Mouse (Mus musculus) kidney, postnatal 0 days (tissue): ENCODE data around the gene Cpm. TPM values are rescaled to one million over a fixed set of nuclear protein-coding genes. Genes with fewer than 3 reads are reported as not detected.
A peak's percentile ranks its signal among the peaks of the same experiment; 100 is the strongest.

Source experiments
- ATAC-seq: fragments of 200-750 bp; cut with Nextera tagmentation; replicated peaks from 2 replicates; pipeline ENCODE4 v1.8.0; 2017; ENCODE audit warnings: low read depth, moderate number of reproducible peaks, moderate TSS enrichment, moderate library complexity; ENCODE audit not compliant: low FRiP score
- DNase-seq: peaks from one replicate; pipeline ENCODE4 v3.0.0-alpha.2; 2016; ENCODE audit warnings: low spot score
- H3K27ac ChIP-seq: fragments of 300-500 bp; sonication (generic); 2 replicates; pipeline ENCODE4 v1.5.1; 2014; ENCODE audit warnings: mild to moderate bottlenecking
- H3K27me3 ChIP-seq: fragments of 300-500 bp; sonication (generic); 2 replicates; pipeline ENCODE4 v1.6.1; 2014; ENCODE audit warnings: low read length, mixed read lengths; ENCODE audit not compliant: insufficient read depth
- H3K36me3 ChIP-seq: fragments of 300-500 bp; sonication (generic); 2 replicates; pipeline ENCODE4 v1.6.1; 2014; ENCODE audit warnings: low read length, mixed read lengths; ENCODE audit not compliant: insufficient read depth
- H3K4me1 ChIP-seq: fragments of 300-500 bp; sonication (generic); replicated peaks from 2 replicates; pipeline ENCODE4 v1.6.1; 2014; ENCODE audit warnings: antibody characterized with exemption, low read length, mixed read lengths; ENCODE audit not compliant: insufficient read depth
- H3K4me2 ChIP-seq: fragments of 300-500 bp; sonication (generic); 2 replicates; pipeline ENCODE4 v1.6.1; 2014; ENCODE audit warnings: mild to moderate bottlenecking, low read length, moderate library complexity, mixed read lengths
- H3K4me3 ChIP-seq: fragments of 300-500 bp; sonication (generic); replicated peaks from 2 replicates; pipeline ENCODE4 v1.5.1; 2014; ENCODE audit warnings: low read depth, low read length
- H3K9ac ChIP-seq: fragments of 300-500 bp; sonication (generic); 2 replicates; pipeline ENCODE4 v1.6.1; 2014; ENCODE audit warnings: low read depth, low read length
- H3K9me3 ChIP-seq: fragments of 300-500 bp; sonication (generic); replicated peaks from 2 replicates; pipeline ENCODE4 v1.6.1; 2016; ENCODE audit warnings: low read length, inconsistent platforms, mixed read lengths
- CTCF ChIP-seq: IDR thresholded peaks from 2 replicates; pipeline ENCODE4 v1.5.1; 2016; ENCODE audit warnings: antibody characterized with exemption, low read depth, mild to moderate bottlenecking, moderate library complexity
- WGBS: fragments of 180-500 bp; shearing (Covaris S2); extraction: QIAGEN DNeasy Blood & Tissue Kit; methylation state at CpG from one replicate; pipeline ENCODE4 v1.1.7; 2014; 5-methylcytosine and 5-hydroxymethylcytosine counted together
- polyA plus RNA-seq: library from polyadenylated mRNA; unstranded; fragments of >200 nt; fragmentation: Nextera tagmentation; extraction: Ambion mirVana; gene quantifications from 2 replicates; pipeline ENCODE4 v1.2.1, GENCODE M21; 2015

The Cpm gene
- polyA plus RNA-seq, 1 experiment from 2014 or later: 51.7 TPM

- no peaks in the 10 kb centered on the region for H3K4me1 ChIP-seq
- ATAC-seq (no peak), DNase-seq (no peak)
- whole genome bisulfite sequencing: 83% methylated on average over 3 of the region's 3 CpGs
- H3K27me3 ChIP-seq: no peaks in the 10 kb centered on the region
- H3K4me3 ChIP-seq: no peak overlapping the region
- no peak overlapping the region for H3K27ac ChIP-seq
- H3K4me2 ChIP-seq: no peak overlapping the region
- no peak for TF ChIP-seq CTCF
- no peaks in the 10 kb centered on the region for H3K9me3 ChIP-seq
- no peak overlapping the region for H3K9ac ChIP-seq
- no peaks in the 10 kb centered on the region for H3K36me3 ChIP-seq
These were observed 45.2 kb downstream of the Cpm start for GRCm38 (mm10) chr10:117674359-117675019.

GRCm38 (mm10) chr10:117675096-117676035, 46.1 kb downstream of the Cpm start:
- WGBS: 43% methylated on average over 20 of the region's 20 CpGs
- no peak overlapping the region for H3K9ac ChIP-seq
- no peaks in the 10 kb centered on the region for H3K36me3 ChIP-seq
- H3K4me2 ChIP-seq: peak overlapping the region; percentile 40
- DNase-seq (peak; percentile 74), ATAC-seq (peak; percentile 45; the same call in 1 of the 2 replicates)
- no peak for TF ChIP-seq CTCF
- H3K4me3 ChIP-seq: no peak overlapping the region
- H3K9me3 ChIP-seq: no peaks in the 10 kb centered on the region
- no peaks in the 10 kb centered on the region for H3K4me1 ChIP-seq
- H3K27ac ChIP-seq: no peak overlapping the region
- no peaks in the 10 kb centered on the region for H3K27me3 ChIP-seq

- Histone ChIP-seq H3K36me3 (no peaks in the 10 kb centered on the region), H3K27ac (no peak overlapping the region), H3K9me3 (no peaks in the 10 kb centered on the region), H3K4me2 (peak overlapping the region; percentile 40), H3K4me3 (no peak overlapping the region), H3K9ac (no peak overlapping the region), H3K4me1 (no peaks in the 10 kb centered on the region), H3K27me3 (no peaks in the 10 kb centered on the region)
- DNase-seq: peak; percentile 15
- WGBS: 43% methylated on average over 19 of the region's 19 CpGs
- no peak for TF ChIP-seq CTCF
- ATAC-seq: no peak
These were observed 46.8 kb downstream of the Cpm start for GRCm38 (mm10) chr10:117676036-117676643.

GRCm38 (mm10) chr10:117676644-117677313, 47.5 kb downstream of the Cpm start:
- ATAC-seq: no peak
- 37% methylated on average over 17 of the region's 17 CpGs for WGBS
- H3K27me3 ChIP-seq: no peaks in the 10 kb centered on the region
- H3K27ac ChIP-seq: no peak overlapping the region
- peak; percentile 70 for TF ChIP-seq CTCF
- peak; percentile 88 for DNase-seq
- no peak overlapping the region for H3K4me3 ChIP-seq
- H3K36me3 ChIP-seq: no peaks in the 10 kb centered on the region
- H3K4me2 ChIP-seq: peak overlapping the region; percentile 40
- H3K9ac ChIP-seq: no peak overlapping the region
- H3K4me1 ChIP-seq: no peaks in the 10 kb centered on the region
- H3K9me3 ChIP-seq: no peaks in the 10 kb centered on the region

GRCm38 (mm10) chr10:117677494-117678236, 48.4 kb downstream of the Cpm start:
- Histone ChIP-seq H3K36me3 (no peaks in the 10 kb centered on the region), H3K27me3 (no peaks in the 10 kb centered on the region), H3K9ac (no peak overlapping the region), H3K27ac (no peak overlapping the region), H3K9me3 (no peaks in the 10 kb centered on the region), H3K4me3 (no peak overlapping the region), H3K4me2 (no peak overlapping the region), H3K4me1 (no peaks in the 10 kb centered on the region)
- ATAC-seq: no peak; the same call in 1 of the 2 replicates
- WGBS: 75% methylated on average over 13 of the region's 13 CpGs
- DNase-seq: no peak
- TF ChIP-seq CTCF: no peak
